Mouse (Mus musculus): ENCODE results near the gene Evi2a. TPM values are rescaled to one million over a fixed set of nuclear protein-coding genes. Genes with fewer than 3 reads are reported as not detected.

The Evi2a gene
- polyA plus RNA-seq, 1 experiment = 10.7 TPM

DNA sequence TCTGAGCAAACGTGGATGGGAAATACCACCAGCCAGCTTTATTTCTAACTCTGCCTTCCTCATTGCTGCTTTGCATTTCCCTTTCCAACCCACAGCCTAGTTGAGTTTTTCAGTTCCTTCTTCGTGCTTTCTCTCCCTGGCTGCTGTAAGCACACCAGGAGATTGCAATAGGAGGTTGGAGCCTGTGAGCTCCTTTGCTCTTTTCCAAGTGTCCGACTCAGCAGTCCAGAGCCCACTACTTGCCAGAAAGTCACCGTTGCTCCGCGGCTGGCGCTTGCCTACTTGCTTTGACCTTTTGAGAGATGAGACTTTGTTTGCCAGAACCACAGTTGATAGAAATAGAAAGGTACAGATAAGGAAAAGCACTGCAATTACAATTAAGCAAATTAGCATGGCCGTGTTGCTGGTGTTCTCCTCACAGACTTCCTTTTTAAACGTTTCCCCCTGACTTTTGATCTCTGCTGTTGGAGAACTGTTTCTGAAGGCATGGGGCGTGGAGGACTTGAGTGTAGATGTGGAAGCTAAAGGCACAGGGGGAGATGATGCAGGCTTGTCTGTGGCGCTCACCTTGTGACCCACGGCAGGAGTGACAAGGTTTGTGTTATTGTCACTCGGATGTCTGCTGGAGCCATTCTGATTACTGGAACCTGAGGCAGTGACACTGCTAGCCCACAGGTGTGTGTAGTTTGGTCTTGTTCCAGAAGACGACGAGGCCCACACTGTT is 3.2 kb downstream of the Evi2a start:
- H3ac ChIP-seq (ENCODE audit: control insufficient read depth, insufficient read length) = no peak overlapping the region
- TF ChIP-seq REST (IDR thresholded peaks at IDR 0.05; ENCODE audit: insufficient read depth, insufficient read length) = no peak
- TF ChIP-seq MAX (IDR thresholded peaks at IDR 0.05; ENCODE audit: low read depth) = no peak
- TF ChIP-seq POLR2AphosphoS2 (IDR thresholded peaks at IDR 0.05; ENCODE audit: insufficient read length, low read depth) = no peak
- H3K4me2 ChIP-seq (ENCODE audit: low read depth) = no peak overlapping the region
- H3K36me3 ChIP-seq (ENCODE audit: control insufficient read depth, insufficient read depth) = peaks cover 31% of the 10 kb centered on the region
- H3K27me3 ChIP-seq (ENCODE audit: control insufficient read depth, insufficient read depth, insufficient read length) = no peaks in the 10 kb centered on the region
- no peak overlapping the region for H3K4me3 ChIP-seq
- H3K79me2 ChIP-seq (ENCODE audit: control insufficient read depth, insufficient read depth) = peaks cover 10% of the 10 kb centered on the region

- Histone ChIP-seq H3K36me3 (ENCODE audit: control insufficient read depth, insufficient read depth) (peaks cover 31% of the 10 kb centered on the region), H3ac (ENCODE audit: control insufficient read depth, insufficient read length) (no peak overlapping the region), H3K79me2 (ENCODE audit: control insufficient read depth, insufficient read depth) (peaks cover 10% of the 10 kb centered on the region), H3K27me3 (ENCODE audit: control insufficient read depth, insufficient read depth, insufficient read length) (no peaks in the 10 kb centered on the region), H3K4me3 (no peak overlapping the region), H3K4me2 (ENCODE audit: low read depth) (no peak overlapping the region)
- no peak for TF ChIP-seq SRF (IDR thresholded peaks at IDR 0.05; ENCODE audit: control insufficient read depth, insufficient read length, low read depth)
- no peak for TF ChIP-seq MAX (IDR thresholded peaks at IDR 0.05; ENCODE audit: low read depth)
- no peak for TF ChIP-seq POLR2AphosphoS2 (IDR thresholded peaks at IDR 0.05; ENCODE audit: insufficient read length, low read depth)
- TF ChIP-seq USF1 (IDR thresholded peaks at IDR 0.05; ENCODE audit: low read depth) = no peak
- no peak for TF ChIP-seq REST (IDR thresholded peaks at IDR 0.05; ENCODE audit: insufficient read depth, insufficient read length)
- no peak for TF ChIP-seq POLR2A (IDR thresholded peaks at IDR 0.05; ENCODE audit: insufficient read length, low read depth)
- TF ChIP-seq CEBPB (IDR thresholded peaks at IDR 0.05; ENCODE audit: insufficient read depth, poor library complexity, severe bottlenecking) = no peak
- TF ChIP-seq MYOG (IDR thresholded peaks at IDR 0.05; ENCODE audit: control insufficient read depth in 1 of 3, insufficient read depth in 1 of 3, insufficient read length in 2 of 3, low read depth in 2 of 3) = no peak
- no peak for TF ChIP-seq E2F4 (IDR thresholded peaks at IDR 0.05; ENCODE audit: insufficient read depth)
- TF ChIP-seq MYOD1 (IDR thresholded peaks at IDR 0.05; ENCODE audit: control insufficient read depth in 1 of 3, insufficient read length in 2 of 3, low read depth in 2 of 3) = no peak
- TF ChIP-seq TCF12 (IDR thresholded peaks at IDR 0.05; ENCODE audit: insufficient read depth, poor library complexity, severe bottlenecking) = no peak
- no peak for TF ChIP-seq TCF3 (IDR thresholded peaks at IDR 0.05; ENCODE audit: insufficient read length, low read depth)
Measured at GRCm38 (mm10) chr11:79526549-79526948, 3.9 kb downstream of the Evi2a start.

DNA sequence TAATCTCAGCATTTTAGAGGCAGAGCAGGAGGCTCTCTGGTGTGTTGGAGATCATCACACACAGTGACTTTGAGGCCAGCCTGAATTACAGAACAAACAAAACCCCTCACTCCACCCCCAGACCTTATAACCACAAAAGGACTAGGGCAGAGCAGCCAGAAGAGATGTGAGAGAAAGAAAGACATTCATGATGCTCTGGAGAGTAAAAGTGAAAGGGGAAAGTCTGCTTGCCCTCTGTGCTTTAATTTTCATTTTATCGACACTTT is 6.2 kb downstream of the Evi2a start:
- Histone ChIP-seq H3K27me3 (ENCODE audit: control insufficient read depth, insufficient read depth, insufficient read length) (no peaks in the 10 kb centered on the region), H3K79me2 (ENCODE audit: control insufficient read depth, insufficient read depth) (peaks cover 3% of the 10 kb centered on the region), H3ac (ENCODE audit: control insufficient read depth, insufficient read length) (no peak overlapping the region), H3K4me3 (no peak overlapping the region), H3K36me3 (ENCODE audit: control insufficient read depth, insufficient read depth) (peaks cover 31% of the 10 kb centered on the region), H3K4me2 (ENCODE audit: low read depth) (no peak overlapping the region)
- TF ChIP-seq MYOD1 (IDR thresholded peaks at IDR 0.05; ENCODE audit: control insufficient read depth in 1 of 3, insufficient read length in 2 of 3, low read depth in 2 of 3) (no peak), TCF12 (IDR thresholded peaks at IDR 0.05; ENCODE audit: insufficient read depth, poor library complexity, severe bottlenecking) (no peak), SRF (IDR thresholded peaks at IDR 0.05; ENCODE audit: control insufficient read depth, insufficient read length, low read depth) (no peak), USF1 (IDR thresholded peaks at IDR 0.05; ENCODE audit: low read depth) (no peak), MYOG (IDR thresholded peaks at IDR 0.05; ENCODE audit: control insufficient read depth in 1 of 3, insufficient read depth in 1 of 3, insufficient read length in 2 of 3, low read depth in 2 of 3) (no peak)

GRCm38 (mm10) chr11:79523560-79524309 is 6.7 kb downstream of the Evi2a start, which contains the start of gene Evi2b:
Gene Evi2b, minus strand, starts transcription at chr11:79523762.
- Histone ChIP-seq H3ac (ENCODE audit: control insufficient read depth, insufficient read length) (no peak within 1 kb of the TSS), H3K27me3 (ENCODE audit: control insufficient read depth, insufficient read depth, insufficient read length) (no peaks in the 10 kb centered on the region), H3K79me2 (ENCODE audit: control insufficient read depth, insufficient read depth) (no peaks in the 10 kb centered on the region), H3K4me2 (ENCODE audit: low read depth) (no peak within 1 kb of the TSS), H3K4me3 (no peak within 1 kb of the TSS), H3K36me3 (ENCODE audit: control insufficient read depth, insufficient read depth) (peaks cover 31% of the 10 kb centered on the region)
- TF ChIP-seq MAX (IDR thresholded peaks at IDR 0.05; ENCODE audit: low read depth) (no peak), TCF3 (IDR thresholded peaks at IDR 0.05; ENCODE audit: insufficient read length, low read depth) (no peak), USF1 (IDR thresholded peaks at IDR 0.05; ENCODE audit: low read depth) (no peak), MYOG (IDR thresholded peaks at IDR 0.05; ENCODE audit: control insufficient read depth in 1 of 3, insufficient read depth in 1 of 3, insufficient read length in 2 of 3, low read depth in 2 of 3) (no peak), MYOD1 (IDR thresholded peaks at IDR 0.05; ENCODE audit: control insufficient read depth in 1 of 3, insufficient read length in 2 of 3, low read depth in 2 of 3) (no peak), POLR2A (IDR thresholded peaks at IDR 0.05; ENCODE audit: insufficient read length, low read depth) (no peak), REST (IDR thresholded peaks at IDR 0.05; ENCODE audit: insufficient read depth, insufficient read length) (no peak)

GRCm38 (mm10) chr11:79522944-79523343 is 7.5 kb downstream of the Evi2a start:
- Histone ChIP-seq H3K4me3 (no peak overlapping the region), H3K79me2 (ENCODE audit: control insufficient read depth, insufficient read depth) (no peaks in the 10 kb centered on the region), H3K4me2 (ENCODE audit: low read depth) (no peak overlapping the region), H3K36me3 (ENCODE audit: control insufficient read depth, insufficient read depth) (peaks cover 28% of the 10 kb centered on the region), H3ac (ENCODE audit: control insufficient read depth, insufficient read length) (no peak overlapping the region), H3K27me3 (ENCODE audit: control insufficient read depth, insufficient read depth, insufficient read length) (no peaks in the 10 kb centered on the region)
- TF ChIP-seq E2F4 (IDR thresholded peaks at IDR 0.05; ENCODE audit: insufficient read depth) (no peak), USF1 (IDR thresholded peaks at IDR 0.05; ENCODE audit: low read depth) (no peak), MYOD1 (IDR thresholded peaks at IDR 0.05; ENCODE audit: control insufficient read depth in 1 of 3, insufficient read length in 2 of 3, low read depth in 2 of 3) (no peak), SRF (IDR thresholded peaks at IDR 0.05; ENCODE audit: control insufficient read depth, insufficient read length, low read depth) (no peak), POLR2AphosphoS2 (IDR thresholded peaks at IDR 0.05; ENCODE audit: insufficient read length, low read depth) (no peak), CEBPB (IDR thresholded peaks at IDR 0.05; ENCODE audit: insufficient read depth, poor library complexity, severe bottlenecking) (no peak), MYOG (IDR thresholded peaks at IDR 0.05; ENCODE audit: control insufficient read depth in 1 of 3, insufficient read depth in 1 of 3, insufficient read length in 2 of 3, low read depth in 2 of 3) (no peak), POLR2A (IDR thresholded peaks at IDR 0.05; ENCODE audit: insufficient read length, low read depth) (no peak), MAX (IDR thresholded peaks at IDR 0.05; ENCODE audit: low read depth) (no peak), REST (IDR thresholded peaks at IDR 0.05; ENCODE audit: insufficient read depth, insufficient read length) (no peak), TCF3 (IDR thresholded peaks at IDR 0.05; ENCODE audit: insufficient read length, low read depth) (no peak), TCF12 (IDR thresholded peaks at IDR 0.05; ENCODE audit: insufficient read depth, poor library complexity, severe bottlenecking) (no peak)

Data from myocyte (in vitro differentiated cells).